Mouse (Mus musculus) myocyte (in vitro differentiated cells): ENCODE measurements around the gene Galnt15. TPM values are rescaled to one million over a fixed set of nuclear protein-coding genes. Genes with fewer than 3 reads are reported as not detected.

ENCODE experiments used
- H3K27me3 ChIP-seq: one replicate; pipeline ENCODE4 v1.6.1; 2011; ENCODE audit not compliant: control insufficient read depth, insufficient read depth, insufficient read length
- H3K36me3 ChIP-seq: one replicate; pipeline ENCODE4 v1.6.1; 2011; ENCODE audit not compliant: control insufficient read depth, insufficient read depth
- H3K4me2 ChIP-seq: one replicate; pipeline ENCODE4 v1.6.1; 2011; ENCODE audit warnings: low read depth, control low read depth
- H3K4me3 ChIP-seq: one replicate; pipeline ENCODE4 v1.5.1; 2011; ENCODE audit warnings: mild to moderate bottlenecking, control low read depth, moderate library complexity
- H3K79me2 ChIP-seq: one replicate; pipeline ENCODE4 v1.6.1; 2011; ENCODE audit not compliant: control insufficient read depth, insufficient read depth
- H3ac ChIP-seq: one replicate; pipeline ENCODE4 v1.6.1; 2011; ENCODE audit not compliant: control insufficient read depth, insufficient read length
- CEBPB ChIP-seq: IDR thresholded peaks from 2 replicates; pipeline ENCODE4 v1.6.1; 2011; ENCODE audit warnings: mild to moderate bottlenecking, moderate library complexity; ENCODE audit not compliant: poor library complexity, insufficient read depth, severe bottlenecking
- E2F4 ChIP-seq: IDR thresholded peaks from one replicate; pipeline ENCODE4 v1.6.1; 2011; ENCODE audit warnings: mild to moderate bottlenecking, control low read depth, moderate library complexity; ENCODE audit not compliant: insufficient read depth
- MAX ChIP-seq: IDR thresholded peaks from one replicate; pipeline ENCODE4 v1.6.1; 2011; ENCODE audit warnings: low read depth, mild to moderate bottlenecking, control low read depth
- MYOD1 ChIP-seq, 3 experiments: IDR thresholded peaks; one replicate each; pipeline ENCODE4 v1.6.1; 2011; ENCODE audit warnings: control low read depth in 2 of 3, low read depth in 2 of 3, mild to moderate bottlenecking in 2 of 3, moderate library complexity in 1 of 3; ENCODE audit not compliant: insufficient read length in 2 of 3, control insufficient read depth in 1 of 3
- MYOG ChIP-seq, 3 experiments: IDR thresholded peaks; one replicate each; pipeline ENCODE4 v1.6.1; 2011; ENCODE audit warnings: control low read depth in 2 of 3, low read depth in 2 of 3, mild to moderate bottlenecking in 2 of 3; ENCODE audit not compliant: insufficient read length in 2 of 3, control insufficient read depth in 1 of 3, insufficient read depth in 1 of 3
- POLR2A ChIP-seq: IDR thresholded peaks from one replicate; pipeline ENCODE4 v1.6.1; 2011; ENCODE audit warnings: low read depth, mild to moderate bottlenecking, control low read depth, moderate library complexity; ENCODE audit not compliant: insufficient read length
- POLR2AphosphoS2 ChIP-seq: IDR thresholded peaks from one replicate; pipeline ENCODE4 v1.6.1; 2011; ENCODE audit warnings: low read depth, control low read depth; ENCODE audit not compliant: insufficient read length
- REST ChIP-seq: IDR thresholded peaks from one replicate; pipeline ENCODE4 v1.6.1; 2011; ENCODE audit warnings: mild to moderate bottlenecking, control low read depth, moderate library complexity; ENCODE audit not compliant: insufficient read depth, insufficient read length
- SRF ChIP-seq: IDR thresholded peaks from one replicate; pipeline ENCODE4 v1.6.1; 2011; ENCODE audit warnings: low read depth; ENCODE audit not compliant: control insufficient read depth, insufficient read length
- TCF12 ChIP-seq: IDR thresholded peaks from one replicate; pipeline ENCODE4 v1.6.1; 2011; ENCODE audit warnings: mild to moderate bottlenecking, control low read depth; ENCODE audit not compliant: poor library complexity, insufficient read depth, severe bottlenecking
- TCF3 ChIP-seq: IDR thresholded peaks from one replicate; pipeline ENCODE4 v1.6.1; 2011; ENCODE audit warnings: low read depth, control low read depth; ENCODE audit not compliant: insufficient read length
- USF1 ChIP-seq: IDR thresholded peaks from one replicate; pipeline ENCODE4 v1.6.1; 2011; ENCODE audit warnings: low read depth, mild to moderate bottlenecking, control low read depth, moderate library complexity
- polyA plus RNA-seq: library from polyadenylated mRNA; unstranded; fragments of >200 nt; fragmentation: generic; extraction: Trizol; gene quantifications from one replicate; pipeline ENCODE4 v1.2.1, GENCODE M21; 2012; ENCODE audit warnings: missing spikeins

Galnt15 gene
- polyA plus RNA-seq, 1 experiment = not detected

DNA sequence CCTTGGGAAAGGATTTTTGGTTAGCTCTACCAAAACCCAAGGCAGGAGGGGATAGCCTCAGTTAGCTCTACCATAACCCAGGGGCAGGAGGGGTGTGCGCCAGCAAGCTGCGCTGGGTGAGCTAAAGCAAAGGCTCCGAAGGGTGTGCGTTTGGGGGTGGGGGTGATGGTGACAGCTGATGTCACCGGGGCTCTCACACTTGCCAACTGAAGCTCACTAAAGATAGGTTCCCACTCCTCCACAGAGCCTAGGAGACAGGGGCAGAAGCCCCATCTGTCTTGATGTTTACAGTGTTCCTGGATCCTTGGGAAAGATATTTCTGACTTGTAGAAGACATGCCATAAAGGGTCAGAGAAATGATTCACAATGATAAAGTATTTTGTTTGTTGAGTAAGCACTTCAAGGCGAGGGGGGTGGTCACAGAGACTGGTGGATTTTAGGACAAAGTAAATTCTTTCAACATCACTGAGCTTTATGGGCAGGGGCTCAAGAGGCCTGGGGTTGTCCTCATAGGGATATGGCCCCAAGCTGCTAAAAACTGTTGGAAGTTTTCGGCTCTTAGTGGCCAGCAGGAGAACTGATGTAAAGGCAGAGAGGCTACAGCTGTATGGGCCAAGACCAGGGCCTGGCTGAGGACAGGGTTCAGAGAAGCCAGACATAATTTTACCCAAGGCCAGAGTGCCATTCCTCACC is 24.7 kb upstream of the Galnt15 start:
- H3K36me3 ChIP-seq = no peaks in the 10 kb centered on the region
- H3K4me2 ChIP-seq = no peak overlapping the region
- H3ac ChIP-seq = no peak overlapping the region
- H3K27me3 ChIP-seq = no peaks in the 10 kb centered on the region
- TF ChIP-seq TCF12 (no peak), POLR2AphosphoS2 (no peak), USF1 (no peak), SRF (no peak), POLR2A (no peak), REST (no peak), MYOG (IDR thresholded peaks at IDR 0.05; ENCODE audit: control insufficient read depth in 1 of 3, insufficient read depth in 1 of 3, insufficient read length in 2 of 3, low read depth in 2 of 3) (no peak)
- H3K4me3 ChIP-seq = no peak overlapping the region
- H3K79me2 ChIP-seq = no peaks in the 10 kb centered on the region

DNA sequence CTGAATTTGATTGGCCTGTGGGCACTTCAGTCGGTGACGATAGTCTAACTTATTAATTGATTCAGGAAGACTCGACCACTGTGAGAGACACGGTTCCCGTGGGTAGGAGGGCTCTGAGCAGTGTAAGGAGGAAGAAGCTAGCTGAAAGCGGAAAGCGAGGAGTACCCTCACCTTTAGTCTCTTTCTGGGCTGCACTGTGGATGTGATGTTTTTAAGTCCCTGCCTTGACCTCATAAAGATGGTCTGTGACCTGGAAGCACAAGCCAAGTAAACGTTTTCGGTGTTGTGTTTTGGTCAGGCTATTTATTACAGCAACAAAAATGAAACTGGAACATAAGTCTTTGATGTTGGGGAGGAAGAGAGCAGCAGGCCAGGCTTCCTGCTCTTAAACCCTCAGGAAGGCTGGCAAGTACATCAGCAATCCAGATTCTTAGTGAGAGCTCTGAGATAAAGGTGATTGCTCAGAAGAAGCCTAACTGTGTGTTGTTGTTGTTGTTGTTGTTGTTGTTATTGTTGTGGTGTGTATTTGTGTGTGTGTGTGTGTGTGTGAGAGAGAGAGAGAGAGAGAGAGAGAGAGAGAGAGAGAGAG is 23.0 kb upstream of the Galnt15 start:
- no peak overlapping the region for H3K4me2 ChIP-seq
- H3K4me3 ChIP-seq = no peak overlapping the region
- H3ac ChIP-seq = no peak overlapping the region
- TF ChIP-seq CEBPB (no peak), REST (no peak), E2F4 (no peak), MAX (no peak), MYOD1 (IDR thresholded peaks at IDR 0.05; ENCODE audit: control insufficient read depth in 1 of 3, insufficient read length in 2 of 3, low read depth in 2 of 3) (no peak), MYOG (IDR thresholded peaks at IDR 0.05; ENCODE audit: control insufficient read depth in 1 of 3, insufficient read depth in 1 of 3, insufficient read length in 2 of 3, low read depth in 2 of 3) (no peak), TCF12 (no peak)
- H3K36me3 ChIP-seq = no peaks in the 10 kb centered on the region
- H3K79me2 ChIP-seq = no peaks in the 10 kb centered on the region
- H3K27me3 ChIP-seq = no peaks in the 10 kb centered on the region

DNA sequence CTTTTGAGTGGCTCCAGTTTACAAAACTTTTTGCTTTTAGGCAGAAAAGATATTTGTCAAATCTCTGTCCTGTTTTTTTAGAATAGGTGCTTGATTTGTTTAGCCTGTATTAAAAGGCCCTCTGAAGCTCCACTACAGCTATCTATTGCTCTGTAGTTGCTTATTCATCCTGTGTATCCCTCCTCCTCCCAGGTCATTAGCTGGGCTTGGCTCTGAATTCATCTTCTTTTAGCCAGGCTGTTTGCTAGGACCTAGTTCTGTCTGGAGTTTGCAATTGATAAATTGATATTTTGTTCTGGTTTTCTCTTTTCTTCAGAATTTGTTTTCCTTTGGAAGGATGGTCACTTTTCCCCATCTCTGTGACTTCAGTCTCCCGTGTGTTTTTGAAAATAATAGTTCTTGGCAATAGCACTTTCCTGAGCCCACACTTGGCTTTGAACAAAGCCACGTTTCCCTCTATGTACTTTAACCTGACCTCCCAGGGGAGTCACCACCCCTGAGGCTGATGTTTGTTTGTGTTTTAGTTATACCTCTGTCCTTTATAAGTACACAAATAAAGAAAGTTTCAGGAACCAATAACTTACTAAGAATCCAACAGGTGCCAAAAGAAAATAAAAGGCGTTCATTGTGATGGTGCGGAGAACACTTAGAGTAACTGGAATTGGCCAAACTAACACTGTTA is 21.0 kb upstream of the Galnt15 start:
- TF ChIP-seq MAX (no peak), SRF (no peak), E2F4 (no peak)
- Histone ChIP-seq H3K4me2 (no peak overlapping the region), H3K27me3 (no peaks in the 10 kb centered on the region), H3K4me3 (no peak overlapping the region), H3K79me2 (no peaks in the 10 kb centered on the region), H3K36me3 (no peaks in the 10 kb centered on the region), H3ac (no peak overlapping the region)

DNA sequence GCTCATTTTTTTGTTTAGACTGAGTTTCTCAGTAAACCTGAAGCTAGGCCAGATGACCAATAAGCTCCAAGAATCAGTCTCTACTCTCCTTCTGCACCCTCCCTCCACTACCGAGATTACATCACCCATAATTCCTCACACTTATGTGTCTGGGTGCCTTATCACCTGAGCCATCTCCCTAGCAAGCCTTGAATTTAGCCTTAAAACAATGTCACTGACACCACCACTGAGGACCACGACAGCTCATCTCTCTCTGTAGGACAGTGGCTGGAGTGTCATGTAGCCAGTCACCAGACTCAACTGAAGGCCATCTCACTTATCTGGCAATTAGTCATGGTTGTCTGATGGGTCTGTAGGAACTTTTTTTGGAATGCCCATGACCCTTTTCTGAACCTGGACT is 19.1 kb upstream of the Galnt15 start:
- Histone ChIP-seq H3K4me2 (no peak overlapping the region), H3K79me2 (no peaks in the 10 kb centered on the region), H3K36me3 (no peaks in the 10 kb centered on the region), H3K27me3 (no peaks in the 10 kb centered on the region), H3K4me3 (no peak overlapping the region), H3ac (no peak overlapping the region)
- TF ChIP-seq MYOD1 (IDR thresholded peaks at IDR 0.05; ENCODE audit: control insufficient read depth in 1 of 3, insufficient read length in 2 of 3, low read depth in 2 of 3) = no peak
- no peak for TF ChIP-seq USF1
- TF ChIP-seq MYOG (IDR thresholded peaks at IDR 0.05; ENCODE audit: control insufficient read depth in 1 of 3, insufficient read depth in 1 of 3, insufficient read length in 2 of 3, low read depth in 2 of 3) = no peak
- TF ChIP-seq POLR2AphosphoS2 = no peak
- TF ChIP-seq TCF3 = no peak
- TF ChIP-seq POLR2A = no peak
- no peak for TF ChIP-seq MAX
- no peak for TF ChIP-seq SRF
- TF ChIP-seq REST = no peak
- no peak for TF ChIP-seq E2F4
- TF ChIP-seq CEBPB = no peak
- no peak for TF ChIP-seq TCF12

DNA sequence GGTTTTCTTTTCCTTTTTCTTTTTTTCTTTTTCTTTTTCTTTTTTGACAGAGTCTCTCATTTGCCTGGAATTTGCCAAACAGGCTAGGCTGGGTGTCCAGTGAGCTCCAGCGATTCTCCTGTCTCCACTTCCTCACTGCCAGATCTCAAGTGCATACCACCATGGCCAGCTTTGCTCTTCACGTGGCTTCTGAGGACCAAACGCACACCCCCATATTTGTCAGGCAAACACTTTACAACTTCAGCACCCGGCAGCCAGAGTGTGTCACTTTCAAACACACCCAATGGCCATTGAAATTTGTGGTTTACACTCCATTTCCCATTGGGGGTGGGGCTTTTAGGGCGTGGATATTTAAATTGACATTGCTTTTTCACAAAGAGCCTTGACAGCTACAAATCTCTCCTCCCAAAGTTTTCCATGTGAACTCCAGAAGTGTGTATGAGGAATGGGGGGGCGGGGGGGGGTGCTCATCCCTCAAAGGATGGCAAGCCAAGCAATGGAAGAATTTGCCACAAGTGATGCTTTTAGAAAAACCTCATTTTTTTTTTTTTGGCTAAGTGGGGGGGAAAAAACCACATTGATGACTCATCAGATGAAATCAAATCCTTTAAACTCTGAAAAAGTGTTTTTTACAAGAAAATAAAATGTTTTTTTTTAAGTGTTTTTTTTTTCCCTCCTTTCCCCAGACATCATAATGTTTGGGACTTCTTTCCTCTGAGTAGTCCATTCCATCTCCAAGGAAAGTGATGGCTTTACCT is 17.1 kb upstream of the Galnt15 start:
- Histone ChIP-seq H3K4me2 (peak overlapping the region; percentile 64), H3K79me2 (no peaks in the 10 kb centered on the region), H3ac (no peak overlapping the region), H3K4me3 (no peak overlapping the region), H3K27me3 (no peaks in the 10 kb centered on the region), H3K36me3 (no peaks in the 10 kb centered on the region)
- TF ChIP-seq SRF (no peak), POLR2AphosphoS2 (no peak), USF1 (peak; percentile 50), MAX (no peak), CEBPB (no peak), E2F4 (no peak), REST (no peak), TCF12 (no peak)
